Mouse (Mus musculus) stomach, postnatal 0 days (tissue): Measurements from ENCODE around the gene Tcte1. TPM values are rescaled to one million over a fixed set of nuclear protein-coding genes. Genes with fewer than 3 reads are reported as not detected.

Experiments used
- ATAC-seq: fragments of 200-750 bp; cut with Nextera tagmentation; 2 replicates; pipeline ENCODE4 v1.8.0; 2017; ENCODE audit not compliant: low FRiP score, low TSS enrichment
- DNase-seq: peaks from one replicate; pipeline ENCODE4 v3.0.0-alpha.2; 2016; ENCODE audit warnings: low spot score
- H3K27ac ChIP-seq: fragments of 300-500 bp; sonication (generic); replicated peaks from 2 replicates; pipeline ENCODE4 v1.5.1; 2014; ENCODE audit warnings: mild to moderate bottlenecking, control low read depth
- H3K27me3 ChIP-seq: fragments of 300-500 bp; sonication (generic); 2 replicates; pipeline ENCODE4 v1.6.1; 2014; ENCODE audit warnings: low read length; ENCODE audit not compliant: control insufficient read depth, insufficient read depth
- H3K36me3 ChIP-seq: fragments of 300-500 bp; sonication (generic); 2 replicates; pipeline ENCODE4 v1.6.1; 2014; ENCODE audit warnings: low read length, mixed read lengths; ENCODE audit not compliant: control insufficient read depth, insufficient read depth
- H3K4me1 ChIP-seq: fragments of 300-500 bp; sonication (generic); replicated peaks from 2 replicates; pipeline ENCODE4 v1.6.1; 2014; ENCODE audit warnings: antibody characterized with exemption; ENCODE audit not compliant: control insufficient read depth, insufficient read depth
- H3K4me2 ChIP-seq: fragments of 300-500 bp; sonication (generic); replicated peaks from 2 replicates; pipeline ENCODE4 v1.6.1; 2014; ENCODE audit warnings: low read depth, mild to moderate bottlenecking, control low read depth, moderate library complexity
- H3K4me3 ChIP-seq: fragments of 300-500 bp; sonication (generic); 2 replicates; pipeline ENCODE4 v1.5.1; 2014; ENCODE audit warnings: low read depth, low read length, control low read depth
- H3K9ac ChIP-seq: fragments of 300-500 bp; sonication (generic); 2 replicates; pipeline ENCODE4 v1.6.1; 2014; ENCODE audit warnings: mild to moderate bottlenecking, low read length, control low read depth, mixed read lengths
- H3K9me3 ChIP-seq: fragments of 300-500 bp; sonication (generic); 2 replicates; pipeline ENCODE4 v1.6.1; 2016; ENCODE audit warnings: low read length; ENCODE audit not compliant: control insufficient read depth
- CTCF ChIP-seq: IDR thresholded peaks from 2 replicates; pipeline ENCODE4 v1.5.1; 2016; ENCODE audit warnings: antibody characterized with exemption, low read depth, mild to moderate bottlenecking, moderate library complexity
- EP300 ChIP-seq: optimal IDR thresholded peaks from 2 replicates; pipeline ENCODE3; 2016; ENCODE audit warnings: antibody characterized with exemption
- WGBS: fragments of 180-500 bp; shearing (Covaris S2); extraction: QIAGEN DNeasy Blood & Tissue Kit; methylation state at CpG from one replicate; pipeline ENCODE4 v1.1.7; 2014; 5-methylcytosine and 5-hydroxymethylcytosine counted together
- polyA plus RNA-seq: library from polyadenylated mRNA; unstranded; fragments of >200 nt; fragmentation: Nextera tagmentation; extraction: Ambion mirVana; gene quantifications from 2 replicates; pipeline ENCODE4 v1.2.1, GENCODE M21; 2015

Tcte1 gene
- polyA plus RNA-seq, 1 experiment from 2014 or later, result 0.04 TPM

DNA sequence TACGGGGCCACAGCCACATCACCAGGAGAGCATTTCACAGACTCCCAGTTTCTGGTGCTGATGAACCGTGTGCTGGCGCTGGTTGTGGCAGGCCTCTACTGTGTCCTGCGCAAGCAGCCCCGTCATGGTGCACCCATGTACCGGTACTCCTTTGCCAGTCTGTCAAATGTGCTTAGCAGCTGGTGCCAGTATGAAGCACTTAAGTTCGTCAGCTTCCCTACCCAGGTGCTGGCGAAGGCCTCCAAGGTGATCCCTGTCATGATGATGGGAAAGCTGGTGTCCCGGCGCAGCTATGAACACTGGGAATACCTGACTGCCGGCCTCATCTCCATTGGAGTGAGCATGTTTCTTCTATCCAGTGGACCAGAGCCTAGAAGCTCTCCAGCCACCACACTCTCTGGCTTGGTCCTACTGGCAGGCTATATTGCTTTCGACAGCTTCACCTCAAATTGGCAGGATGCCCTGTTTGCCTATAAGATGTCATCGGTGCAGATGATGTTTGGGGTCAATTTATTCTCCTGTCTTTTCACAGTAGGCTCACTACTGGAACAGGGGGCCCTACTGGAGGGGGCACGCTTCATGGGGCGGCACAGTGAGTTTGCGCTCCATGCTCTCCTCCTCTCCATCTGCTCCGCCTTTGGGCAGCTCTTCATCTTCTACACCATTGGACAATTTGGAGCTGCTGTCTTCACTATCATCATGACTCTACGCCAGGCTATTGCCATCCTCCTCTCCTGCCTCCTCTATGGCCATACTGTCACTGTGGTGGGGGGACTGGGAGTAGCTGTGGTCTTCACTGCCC lies 43.3 kb downstream of the Tcte1 start:
- no peaks in the 10 kb centered on the region for H3K9me3 ChIP-seq
- H3K27me3 ChIP-seq, result no peaks in the 10 kb centered on the region
- no peaks in the 10 kb centered on the region; the same call in 1 of the 2 replicates for H3K4me1 ChIP-seq
- TF ChIP-seq EP300 (no peak), CTCF (no peak)
- H3K36me3 ChIP-seq, result peaks cover 40% of the 10 kb centered on the region
- H3K4me3 ChIP-seq, result no peak overlapping the region
- H3K27ac ChIP-seq, result no peak overlapping the region
- no peak overlapping the region for H3K9ac ChIP-seq
- DNase-seq (no peak), ATAC-seq (no peak)
- no peak overlapping the region for H3K4me2 ChIP-seq
- WGBS, result 58% methylated on average over 18 of the region's 18 CpGs

GRCm38 (mm10) chr17:45567162-45567601 lies 43.9 kb downstream of the Tcte1 start:
- Histone ChIP-seq H3K27ac (no peak overlapping the region), H3K4me1 (no peaks in the 10 kb centered on the region; the same call in 1 of the 2 replicates), H3K4me2 (no peak overlapping the region), H3K9me3 (no peaks in the 10 kb centered on the region), H3K9ac (no peak overlapping the region), H3K36me3 (peaks cover 40% of the 10 kb centered on the region), H3K27me3 (no peaks in the 10 kb centered on the region), H3K4me3 (no peak overlapping the region)
- TF ChIP-seq EP300 (no peak), CTCF (no peak)
- WGBS, result 35% methylated on average over 4 of the region's 4 CpGs
- ATAC-seq, result no peak
- no peak for DNase-seq

- Histone ChIP-seq H3K36me3 (peaks cover 40% of the 10 kb centered on the region), H3K27ac (no peak overlapping the region), H3K9ac (no peak overlapping the region), H3K27me3 (no peaks in the 10 kb centered on the region), H3K4me3 (no peak overlapping the region), H3K9me3 (no peaks in the 10 kb centered on the region), H3K4me2 (no peak overlapping the region), H3K4me1 (no peaks in the 10 kb centered on the region; the same call in 1 of the 2 replicates)
- WGBS, result 85% methylated on average over 12 of the region's 12 CpGs
- no peak for TF ChIP-seq CTCF
- TF ChIP-seq EP300, result no peak
- DNase-seq (no peak), ATAC-seq (no peak)
These were observed 45.8 kb downstream of the Tcte1 start for GRCm38 (mm10) chr17:45568990-45569389.

GRCm38 (mm10) chr17:45569999-45570398 lies 46.8 kb downstream of the Tcte1 start:
- Histone ChIP-seq H3K4me2 (no peak overlapping the region), H3K36me3 (peaks cover 40% of the 10 kb centered on the region), H3K4me1 (no peaks in the 10 kb centered on the region; the same call in 1 of the 2 replicates), H3K4me3 (no peak overlapping the region), H3K9me3 (no peaks in the 10 kb centered on the region), H3K27ac (no peak overlapping the region), H3K9ac (no peak overlapping the region), H3K27me3 (no peaks in the 10 kb centered on the region)
- ATAC-seq (no peak), DNase-seq (no peak)
- 67% methylated on average over 4 of the region's 4 CpGs for WGBS
- TF ChIP-seq EP300 (no peak), CTCF (no peak)

DNA sequence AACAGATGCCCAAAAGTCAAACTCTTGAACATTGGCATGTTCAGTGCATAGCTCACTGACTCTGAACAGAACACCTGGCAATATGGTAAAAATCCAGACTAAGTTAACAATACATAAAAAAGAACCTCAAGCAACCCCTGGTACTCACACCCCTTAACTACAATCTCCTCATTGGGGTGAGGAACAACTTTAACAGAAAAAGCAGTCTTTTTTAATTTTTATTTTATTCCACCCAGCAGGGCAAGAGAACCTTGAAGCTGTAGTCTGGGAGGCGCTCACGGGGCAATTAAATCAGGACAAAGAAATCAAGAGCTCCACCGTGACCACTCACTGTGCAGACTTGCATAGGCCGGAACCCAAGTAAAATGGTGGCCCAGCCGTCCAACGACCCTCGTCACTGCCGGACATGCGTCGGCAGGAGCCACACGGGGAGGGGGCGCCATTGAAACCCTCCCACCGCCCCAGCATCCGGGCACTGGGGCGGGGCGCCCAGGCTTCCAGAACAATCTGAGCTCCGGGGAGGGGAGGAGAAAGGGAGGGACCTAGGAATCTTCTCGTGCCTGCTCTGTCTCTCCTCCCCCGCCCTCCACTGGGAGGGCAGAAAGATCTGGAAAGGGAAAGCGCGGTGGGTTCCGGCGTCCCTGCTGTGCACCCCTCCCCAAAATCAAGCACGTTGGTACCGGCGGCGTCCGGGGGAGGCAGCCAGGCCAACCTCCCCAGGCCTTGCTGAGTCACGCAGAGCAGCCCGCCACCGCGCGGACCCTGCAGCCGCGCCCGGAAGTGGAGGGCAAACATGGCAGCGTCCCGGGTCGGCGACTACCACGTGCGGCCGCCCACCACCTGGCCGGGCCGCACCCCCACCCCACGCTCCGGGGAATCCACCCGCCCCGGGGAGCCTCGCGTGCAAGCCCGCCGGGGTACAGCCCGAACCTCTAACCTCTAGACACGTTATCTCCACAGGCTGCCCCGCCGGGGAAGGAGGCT lies 49.2 kb downstream of the Tcte1 start:
- Histone ChIP-seq H3K36me3 (peaks cover 32% of the 10 kb centered on the region), H3K9me3 (no peaks in the 10 kb centered on the region), H3K4me2 (peak overlapping the region; percentile 80), H3K4me3 (peak overlapping the region; percentile 100), H3K27ac (peak overlapping the region; percentile 97), H3K9ac (peak overlapping the region; percentile 98), H3K4me1 (no peaks in the 10 kb centered on the region; the same call in 1 of the 2 replicates), H3K27me3 (no peaks in the 10 kb centered on the region)
- peak; percentile 27 for TF ChIP-seq CTCF
- TF ChIP-seq EP300, result peak; percentile 51
- ATAC-seq, result peak; percentile 62
- WGBS, result 1% methylated on average over 53 of the region's 57 CpGs
- DNase-seq, result peak; percentile 85
